Mouse (Mus musculus) kidney, postnatal 0 days (tissue): ENCODE data around the gene Ctsf. TPM values are rescaled to one million over a fixed set of nuclear protein-coding genes. Genes with fewer than 3 reads are reported as not detected.

Experiments
- ATAC-seq: fragments of 200-750 bp; cut with Nextera tagmentation; replicated peaks from 2 replicates; pipeline ENCODE4 v1.8.0; 2017; ENCODE audit warnings: low read depth, moderate number of reproducible peaks, moderate TSS enrichment, moderate library complexity; ENCODE audit not compliant: low FRiP score
- DNase-seq: peaks from one replicate; pipeline ENCODE4 v3.0.0-alpha.2; 2016; ENCODE audit warnings: low spot score
- H3K27ac ChIP-seq: fragments of 300-500 bp; sonication (generic); 2 replicates; pipeline ENCODE4 v1.5.1; 2014; ENCODE audit warnings: mild to moderate bottlenecking
- H3K27me3 ChIP-seq: fragments of 300-500 bp; sonication (generic); 2 replicates; pipeline ENCODE4 v1.6.1; 2014; ENCODE audit warnings: low read length, mixed read lengths; ENCODE audit not compliant: insufficient read depth
- H3K36me3 ChIP-seq: fragments of 300-500 bp; sonication (generic); 2 replicates; pipeline ENCODE4 v1.6.1; 2014; ENCODE audit warnings: low read length, mixed read lengths; ENCODE audit not compliant: insufficient read depth
- H3K4me1 ChIP-seq: fragments of 300-500 bp; sonication (generic); replicated peaks from 2 replicates; pipeline ENCODE4 v1.6.1; 2014; ENCODE audit warnings: antibody characterized with exemption, low read length, mixed read lengths; ENCODE audit not compliant: insufficient read depth
- H3K4me2 ChIP-seq: fragments of 300-500 bp; sonication (generic); 2 replicates; pipeline ENCODE4 v1.6.1; 2014; ENCODE audit warnings: mild to moderate bottlenecking, low read length, moderate library complexity, mixed read lengths
- H3K4me3 ChIP-seq: fragments of 300-500 bp; sonication (generic); replicated peaks from 2 replicates; pipeline ENCODE4 v1.5.1; 2014; ENCODE audit warnings: low read depth, low read length
- H3K9ac ChIP-seq: fragments of 300-500 bp; sonication (generic); 2 replicates; pipeline ENCODE4 v1.6.1; 2014; ENCODE audit warnings: low read depth, low read length
- H3K9me3 ChIP-seq: fragments of 300-500 bp; sonication (generic); replicated peaks from 2 replicates; pipeline ENCODE4 v1.6.1; 2016; ENCODE audit warnings: low read length, inconsistent platforms, mixed read lengths
- CTCF ChIP-seq: IDR thresholded peaks from 2 replicates; pipeline ENCODE4 v1.5.1; 2016; ENCODE audit warnings: antibody characterized with exemption, low read depth, mild to moderate bottlenecking, moderate library complexity
- WGBS: fragments of 180-500 bp; shearing (Covaris S2); extraction: QIAGEN DNeasy Blood & Tissue Kit; methylation state at CpG from one replicate; pipeline ENCODE4 v1.1.7; 2014; 5-methylcytosine and 5-hydroxymethylcytosine counted together
- polyA plus RNA-seq: library from polyadenylated mRNA; unstranded; fragments of >200 nt; fragmentation: Nextera tagmentation; extraction: Ambion mirVana; gene quantifications from 2 replicates; pipeline ENCODE4 v1.2.1, GENCODE M21; 2015

Ctsf gene
- polyA plus RNA-seq, 1 experiment from 2014 or later: 79.8 TPM

GRCm38 (mm10) chr19:4878405-4879323 lies 23.7 kb downstream of the Ctsf start, which contains the start of gene Zdhhc24:
Gene Zdhhc24 (plus strand): TSS chr19:4878668.
- H3K4me3 ChIP-seq: peak within 1 kb of the TSS; percentile 91
- no peaks in the 10 kb centered on the region for H3K9me3 ChIP-seq
- no peak for TF ChIP-seq CTCF
- peak within 1 kb of the TSS; percentile 85 for H3K9ac ChIP-seq
- H3K36me3 ChIP-seq: peaks cover 4% of the 10 kb centered on the region; the same call in 1 of the 2 replicates
- peak within 1 kb of the TSS; percentile 87 for H3K4me2 ChIP-seq
- 1% methylated on average over 52 of the region's 52 CpGs for WGBS
- H3K27ac ChIP-seq: peak within 1 kb of the TSS; percentile 36; the same call in 1 of the 2 replicates
- H3K27me3 ChIP-seq: no peaks in the 10 kb centered on the region
- peak; percentile 99 for DNase-seq
- H3K4me1 ChIP-seq: peaks cover 5% of the 10 kb centered on the region; the same call in 1 of the 2 replicates
- ATAC-seq: peak; percentile 97

- ATAC-seq: no peak
- H3K4me3 ChIP-seq: peak overlapping the region; percentile 91
- TF ChIP-seq CTCF: no peak
- H3K36me3 ChIP-seq: peaks cover 4% of the 10 kb centered on the region; the same call in 1 of the 2 replicates
- no peak for DNase-seq
- 0 out of 2 replicates have a peak overlapping the region, but pooled peaks have one; percentile 85 for H3K9ac ChIP-seq
- no peaks in the 10 kb centered on the region for H3K27me3 ChIP-seq
- 60% methylated on average over 10 of the region's 10 CpGs for WGBS
- H3K9me3 ChIP-seq: no peaks in the 10 kb centered on the region
- peaks cover 5% of the 10 kb centered on the region; the same call in 1 of the 2 replicates for H3K4me1 ChIP-seq
- H3K27ac ChIP-seq: no peak overlapping the region
- H3K4me2 ChIP-seq: peak overlapping the region; percentile 87
These were observed 24.4 kb downstream of the Ctsf start for GRCm38 (mm10) chr19:4879324-4879703.

DNA sequence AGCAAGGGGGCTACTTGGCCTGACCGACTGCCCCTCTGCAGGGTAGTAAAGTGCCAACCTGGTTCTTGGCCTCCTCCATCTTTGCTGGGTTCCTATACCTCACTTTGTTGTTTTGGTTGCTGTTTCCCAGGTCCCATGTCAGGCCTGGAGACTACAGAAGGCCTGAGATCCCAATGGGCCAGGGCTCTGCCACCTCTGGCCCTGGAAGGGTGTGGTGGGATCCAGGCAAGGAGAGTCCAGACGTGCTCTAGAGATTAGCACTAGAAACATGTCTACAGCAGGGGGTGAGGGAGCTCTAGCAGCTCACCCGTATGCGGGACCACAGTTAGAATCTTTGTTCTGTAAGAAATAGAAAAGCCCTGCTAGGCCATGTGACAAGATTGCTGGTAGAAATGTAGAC lies 29.0 kb downstream of the Ctsf start:
- WGBS: 87% methylated on average over 4 of the region's 4 CpGs
- TF ChIP-seq CTCF: no peak
- DNase-seq (no peak), ATAC-seq (no peak)
- Histone ChIP-seq H3K27ac (no peak overlapping the region), H3K27me3 (no peaks in the 10 kb centered on the region), H3K4me1 (no peaks in the 10 kb centered on the region), H3K4me2 (no peak overlapping the region), H3K36me3 (peaks cover 4% of the 10 kb centered on the region; the same call in 1 of the 2 replicates), H3K9me3 (no peaks in the 10 kb centered on the region), H3K4me3 (no peak overlapping the region), H3K9ac (no peak overlapping the region)

- Histone ChIP-seq H3K4me3 (no peak overlapping the region), H3K4me1 (no peaks in the 10 kb centered on the region), H3K9me3 (no peaks in the 10 kb centered on the region), H3K27me3 (no peaks in the 10 kb centered on the region), H3K27ac (no peak overlapping the region), H3K4me2 (no peak overlapping the region), H3K9ac (no peak overlapping the region), H3K36me3 (no peaks in the 10 kb centered on the region)
- ATAC-seq: no peak
- no peak for TF ChIP-seq CTCF
- WGBS: 81% methylated on average over 10 of the region's 10 CpGs
- no peak for DNase-seq
These were observed 34.9 kb downstream of the Ctsf start for GRCm38 (mm10) chr19:4889791-4890190.

- no peak overlapping the region for H3K27ac ChIP-seq
- 65% methylated on average over 3 of the region's 3 CpGs for WGBS
- H3K4me3 ChIP-seq: no peak overlapping the region
- no peaks in the 10 kb centered on the region for H3K36me3 ChIP-seq
- no peak overlapping the region for H3K4me2 ChIP-seq
- DNase-seq (no peak), ATAC-seq (no peak)
- H3K9ac ChIP-seq: no peak overlapping the region
- no peaks in the 10 kb centered on the region for H3K9me3 ChIP-seq
- no peak for TF ChIP-seq CTCF
- no peaks in the 10 kb centered on the region for H3K4me1 ChIP-seq
- H3K27me3 ChIP-seq: no peaks in the 10 kb centered on the region
These were observed 36.9 kb downstream of the Ctsf start for GRCm38 (mm10) chr19:4891798-4892197.

DNA sequence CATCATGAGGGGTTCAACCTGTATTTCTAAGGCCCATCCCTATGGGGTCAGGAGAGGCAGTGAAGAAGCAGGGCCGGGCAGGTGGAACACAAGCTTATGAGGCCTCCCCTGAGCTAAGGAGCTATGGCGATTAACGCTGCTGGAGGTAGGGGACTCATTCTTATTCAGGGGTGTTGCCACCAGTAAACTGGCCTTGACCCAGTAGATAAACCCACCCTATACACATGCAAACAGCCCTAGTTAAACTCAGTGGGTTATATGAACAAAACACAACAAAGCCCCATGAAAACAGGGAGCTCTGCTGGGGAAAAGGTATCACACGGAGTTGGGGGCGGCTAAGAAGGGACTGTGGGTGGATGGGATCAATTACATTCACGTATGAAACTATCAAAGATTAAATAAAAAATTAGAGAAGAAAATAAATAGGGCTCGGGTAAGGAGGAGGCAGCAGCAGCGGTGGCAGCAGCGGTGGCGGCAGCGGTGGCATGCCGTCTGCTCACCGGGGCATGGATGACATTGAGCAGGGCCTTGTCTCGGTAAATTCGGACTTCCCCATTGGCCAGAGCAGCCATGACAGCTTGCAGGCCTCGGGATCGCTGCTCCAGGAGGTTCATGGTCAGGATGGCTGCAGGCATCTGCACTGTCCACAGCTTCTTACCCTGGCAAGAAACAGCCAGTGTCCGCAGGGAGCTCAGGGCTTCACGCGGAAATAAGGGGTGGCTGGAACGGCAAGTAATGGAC lies 42.0 kb downstream of the Ctsf start:
- Histone ChIP-seq H3K4me3 (no peak overlapping the region), H3K4me1 (no peaks in the 10 kb centered on the region), H3K4me2 (peak overlapping the region; percentile 34), H3K9me3 (no peaks in the 10 kb centered on the region), H3K27me3 (no peaks in the 10 kb centered on the region), H3K36me3 (0 out of 2 replicates have a peak, but pooled peaks cover 4% of the 10 kb centered on the region), H3K27ac (0 out of 2 replicates have a peak overlapping the region, but pooled peaks have one; percentile 5), H3K9ac (0 out of 2 replicates have a peak overlapping the region, but pooled peaks have one; percentile 31)
- no peak for ATAC-seq
- 31% methylated on average over 21 of the region's 21 CpGs for WGBS
- DNase-seq: no peak
- TF ChIP-seq CTCF: no peak
